Mouse (Mus musculus) gonadal fat pad, adult 2 months (tissue): Measurements from ENCODE around the gene Lsamp. TPM values are rescaled to one million over a fixed set of nuclear protein-coding genes. Genes with fewer than 3 reads are reported as not detected.

ENCODE experiments used
- DNase-seq: peaks from one replicate; pipeline ENCODE4 v3.0.0-alpha.2; 2012; ENCODE audit warnings: low read depth
- polyA plus RNA-seq: library from polyadenylated mRNA; depleted of rRNA; stranded (reverse); fragments of >200 nt; gene quantifications from 2 replicates; pipeline ENCODE4 v1.2.3, GENCODE M21; 2012

Gene Lsamp
- polyA plus RNA-seq, 1 experiment: 0.22 TPM

DNA sequence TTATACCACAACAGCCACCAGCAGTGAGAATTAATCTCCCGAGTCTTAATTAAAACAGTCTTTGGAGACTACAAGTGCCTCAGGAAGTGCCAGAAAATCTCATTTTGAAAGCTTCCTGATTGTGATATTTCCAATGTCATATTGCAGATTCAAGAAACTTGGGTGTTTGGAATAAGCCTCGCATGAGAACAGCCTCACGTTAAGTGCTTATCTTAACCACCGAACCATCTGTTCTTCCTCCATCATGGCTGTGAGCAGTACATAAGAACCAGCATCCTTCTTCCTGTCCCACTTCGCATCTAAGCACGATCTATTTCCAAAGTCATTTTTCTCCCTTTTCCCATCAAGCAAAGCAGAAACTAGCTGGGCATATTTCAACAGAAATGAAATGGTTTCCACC is 1780.1 kb downstream of the Lsamp start:
- no peak for DNase-seq

DNA sequence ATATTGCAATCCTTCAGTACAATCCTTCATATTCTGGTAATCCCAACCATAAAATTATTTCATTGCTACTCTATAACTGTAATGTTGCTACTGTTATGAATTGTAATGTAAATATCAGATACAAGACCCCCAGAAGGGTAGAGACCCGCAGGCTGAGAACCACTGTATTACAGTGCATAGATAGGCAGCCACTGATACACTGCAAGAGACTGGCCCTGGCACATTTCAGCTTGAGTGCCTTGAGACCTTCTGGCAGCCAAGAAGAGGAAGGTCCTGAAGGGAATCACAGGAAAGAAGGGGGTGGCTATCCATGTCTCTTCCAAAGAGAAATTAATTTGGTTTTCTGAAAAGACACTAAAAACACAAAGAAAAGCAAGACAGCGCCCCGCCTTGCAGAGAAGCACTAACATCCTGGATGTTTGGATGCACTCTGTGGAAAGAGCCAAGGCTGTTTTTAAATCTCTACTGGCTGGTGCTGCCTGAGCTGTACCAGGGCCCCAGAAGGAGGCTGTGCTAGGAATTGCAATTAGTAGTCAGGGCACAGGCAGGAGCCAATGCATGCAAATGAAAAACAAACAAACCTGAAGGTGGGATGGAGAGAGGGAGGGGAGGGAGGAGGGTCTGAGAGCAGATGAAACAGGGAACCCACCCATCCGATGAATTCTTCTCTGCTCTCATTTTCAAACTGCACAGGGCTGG is 1787.4 kb downstream of the Lsamp start:
- DNase-seq: no peak

DNA sequence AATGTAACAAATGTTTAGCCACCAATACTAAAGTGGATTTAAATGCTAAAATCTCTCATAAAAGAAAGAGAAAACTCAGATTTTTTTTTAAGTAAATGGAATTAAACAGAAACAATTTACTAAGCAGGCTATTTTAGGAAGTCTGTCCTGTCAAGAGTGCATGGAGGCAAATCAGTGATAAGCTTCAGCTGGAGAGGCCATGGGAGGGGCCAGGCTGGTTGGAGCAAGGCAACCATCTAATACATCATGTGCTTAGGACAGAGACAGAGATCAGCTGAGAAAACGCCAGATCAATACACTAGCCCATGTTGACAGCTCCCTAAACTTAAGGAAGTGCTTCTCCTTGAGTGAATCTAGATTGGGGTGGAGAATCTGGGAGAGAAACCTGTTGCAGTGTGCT is 1793.4 kb downstream of the Lsamp start:
- no peak for DNase-seq

DNA sequence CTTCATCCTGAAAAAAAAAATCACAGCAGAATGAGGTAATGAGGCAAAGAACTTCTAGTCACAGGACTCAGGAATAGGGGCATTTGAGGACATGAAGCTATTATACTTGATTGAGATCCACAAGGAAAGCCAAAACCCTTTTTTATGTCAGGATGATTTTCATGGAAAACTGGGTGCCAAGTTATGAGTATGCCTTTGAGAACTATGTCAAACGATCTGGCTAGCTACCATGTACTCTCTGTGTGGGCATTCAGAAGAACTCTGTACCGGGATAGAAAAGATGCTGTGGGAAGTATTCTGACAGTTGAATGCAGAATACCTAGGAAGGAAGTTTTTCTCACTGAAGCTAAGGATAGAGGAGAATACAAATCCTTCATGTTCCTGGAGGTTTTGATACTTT is 1801.4 kb downstream of the Lsamp start:
- DNase-seq: no peak

DNA sequence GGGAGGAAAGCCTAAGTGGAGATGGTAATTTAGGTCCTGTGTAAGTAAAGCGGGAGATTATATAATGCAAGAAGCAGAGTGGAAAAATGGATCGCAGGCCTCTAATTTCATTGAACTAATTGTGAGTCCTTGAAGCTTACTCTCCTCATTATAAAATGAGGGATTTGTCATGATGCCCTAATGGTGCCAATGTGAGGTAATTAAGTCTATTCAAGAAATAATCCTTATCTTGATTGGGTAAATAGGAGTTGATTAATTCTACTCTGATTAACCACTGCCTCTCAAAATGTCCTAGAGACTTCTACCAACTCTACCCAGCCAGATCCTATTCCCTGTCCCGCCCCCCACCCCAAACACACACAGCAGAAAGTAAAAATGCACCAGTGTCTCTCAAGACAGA is 1802.5 kb downstream of the Lsamp start:
- no peak for DNase-seq

DNA sequence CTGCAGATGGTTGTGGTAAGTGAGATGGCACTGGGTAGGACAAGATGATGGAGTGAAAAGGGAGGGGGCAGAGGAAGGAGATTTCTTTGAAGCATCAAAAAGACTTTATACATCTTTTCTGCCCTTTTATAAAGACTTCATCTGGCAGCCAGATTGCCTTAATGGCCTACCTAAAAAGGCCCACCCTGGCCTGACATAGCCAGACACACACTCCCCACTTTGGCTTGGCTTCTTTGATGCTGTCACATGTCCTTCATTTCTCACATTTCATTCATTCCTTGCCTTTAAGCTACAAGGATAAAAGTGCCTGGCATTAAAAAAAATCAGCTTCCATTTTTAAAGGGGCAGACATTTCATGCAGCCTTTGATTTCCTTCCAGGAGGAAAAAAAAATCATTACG is 1803.0 kb downstream of the Lsamp start:
- no peak for DNase-seq

DNA sequence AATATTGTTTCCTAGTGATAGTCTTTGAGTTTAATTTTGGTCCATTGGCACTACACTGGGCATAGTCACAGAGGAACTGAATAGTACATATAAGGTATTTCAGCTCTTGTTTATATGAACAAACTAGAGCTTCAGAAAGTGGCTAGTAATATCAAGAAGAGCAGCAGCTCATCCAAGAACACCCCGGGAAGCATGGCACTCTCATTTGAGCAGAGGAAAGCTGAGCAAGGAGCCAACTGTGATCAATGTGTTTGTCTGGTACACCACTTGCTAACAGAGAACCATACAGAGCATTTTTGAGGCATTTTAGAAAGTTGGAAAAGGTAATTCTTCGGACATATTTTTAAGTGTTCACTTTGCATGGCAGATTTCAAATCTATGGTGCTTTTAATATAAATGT is 1805.9 kb downstream of the Lsamp start:
- no peak for DNase-seq

DNA sequence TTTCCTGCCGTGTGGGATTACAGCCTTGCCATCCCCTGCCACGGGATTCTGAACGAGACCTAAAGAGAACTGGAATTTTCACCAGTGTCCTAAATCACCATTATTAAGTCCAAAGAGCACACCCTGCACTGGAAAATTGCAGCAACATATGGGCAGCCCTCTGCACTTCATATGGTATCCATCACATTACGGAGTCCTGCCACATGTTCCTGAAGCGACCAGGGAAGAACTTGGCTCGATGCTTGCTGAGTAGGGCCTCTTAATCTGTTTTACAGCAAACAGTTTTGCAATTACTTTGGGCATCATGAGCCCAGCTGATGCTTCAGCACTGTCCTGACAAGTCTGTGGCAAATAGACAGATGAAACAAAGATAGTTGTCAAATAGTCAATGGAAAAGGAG is 1836.2 kb downstream of the Lsamp start:
- no peak for DNase-seq

DNA sequence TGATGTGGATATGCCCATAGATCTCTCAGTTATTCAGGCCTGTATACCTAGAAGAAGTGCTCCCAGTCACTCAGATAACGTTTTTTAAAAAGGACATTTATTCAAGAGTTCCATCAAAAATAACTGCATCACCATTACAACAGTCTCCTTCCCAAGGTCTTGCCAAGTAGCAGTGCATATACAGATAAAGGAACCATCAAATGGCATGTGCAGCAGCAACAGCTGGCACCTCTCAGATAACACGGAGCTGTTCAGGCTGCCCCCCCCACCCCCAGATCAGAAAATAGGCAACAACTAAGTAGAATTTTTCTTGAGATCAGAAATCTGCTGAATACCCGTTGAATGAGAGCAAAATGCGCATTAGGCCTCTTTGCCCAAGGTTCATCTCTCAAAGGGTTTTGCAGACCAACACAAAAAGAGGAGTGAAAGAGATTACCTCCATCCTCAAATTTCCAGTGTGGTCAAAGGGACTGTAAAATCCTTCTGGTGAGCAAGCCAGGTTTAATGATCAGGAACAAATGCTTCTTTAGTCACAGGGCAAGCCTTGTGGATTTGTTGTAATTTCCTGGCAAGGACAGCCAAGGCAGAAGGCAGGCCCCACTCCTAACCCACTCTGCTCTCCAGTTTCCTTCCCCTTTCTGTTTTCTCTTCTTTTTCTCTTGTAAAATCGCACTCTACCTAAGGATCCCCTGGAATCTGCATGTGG is 1842.9 kb downstream of the Lsamp start:
- no peak for DNase-seq

DNA sequence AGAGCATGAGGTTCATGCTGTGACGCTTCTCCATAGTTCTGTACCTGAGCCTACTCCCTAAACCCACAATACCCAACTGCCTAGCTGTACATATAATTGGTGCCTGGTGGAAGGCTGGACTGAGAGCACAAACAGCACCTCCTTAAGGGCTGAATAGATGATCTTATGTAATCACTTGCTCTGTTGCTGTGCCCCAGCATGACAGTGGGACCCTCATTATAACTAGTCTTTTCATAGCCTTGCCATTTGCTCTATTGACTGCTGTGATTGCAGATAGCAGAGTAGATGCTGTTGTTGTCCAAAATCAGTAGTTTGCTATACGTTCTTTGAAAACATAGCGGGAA is 1843.4 kb downstream of the Lsamp start:
- DNase-seq: no peak

DNA sequence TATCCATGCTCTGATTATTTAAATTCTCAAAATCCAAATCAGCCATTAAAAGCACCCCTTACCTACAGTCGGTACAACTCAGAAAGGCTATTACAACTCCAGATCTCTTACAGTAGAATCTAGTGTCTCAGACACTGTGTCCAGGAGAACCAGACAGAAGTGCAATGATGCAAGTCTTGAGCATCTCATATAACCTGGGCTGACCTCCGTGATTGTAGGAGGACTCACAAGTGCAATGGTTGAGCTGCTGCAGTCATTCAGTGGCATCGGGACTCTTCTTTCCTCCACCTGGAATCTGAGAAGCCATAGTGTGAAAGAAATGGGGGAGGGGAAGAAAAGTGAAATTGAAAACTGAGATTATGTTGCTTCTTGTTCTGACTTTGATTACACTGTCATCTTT is 1850.5 kb downstream of the Lsamp start:
- no peak for DNase-seq

DNA sequence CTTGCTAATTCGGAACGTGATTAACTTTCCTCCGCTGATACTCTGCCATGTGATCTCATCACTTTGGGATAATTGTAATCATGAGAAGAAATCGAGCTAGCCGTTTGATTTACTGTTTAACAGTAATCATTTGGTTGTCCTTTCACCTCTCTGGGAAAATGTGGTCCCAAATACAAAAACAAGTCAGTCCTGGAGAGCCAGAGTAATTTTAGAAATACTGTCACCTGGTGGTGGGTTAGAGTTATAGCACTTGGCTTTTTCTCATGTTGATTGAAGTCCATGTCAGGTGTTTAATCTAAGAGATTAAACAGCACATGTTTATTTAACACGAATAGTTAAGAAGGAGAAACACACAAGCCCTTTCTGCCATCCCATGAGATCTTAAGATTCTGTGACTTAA is 1851.6 kb downstream of the Lsamp start:
- no peak for DNase-seq

DNA sequence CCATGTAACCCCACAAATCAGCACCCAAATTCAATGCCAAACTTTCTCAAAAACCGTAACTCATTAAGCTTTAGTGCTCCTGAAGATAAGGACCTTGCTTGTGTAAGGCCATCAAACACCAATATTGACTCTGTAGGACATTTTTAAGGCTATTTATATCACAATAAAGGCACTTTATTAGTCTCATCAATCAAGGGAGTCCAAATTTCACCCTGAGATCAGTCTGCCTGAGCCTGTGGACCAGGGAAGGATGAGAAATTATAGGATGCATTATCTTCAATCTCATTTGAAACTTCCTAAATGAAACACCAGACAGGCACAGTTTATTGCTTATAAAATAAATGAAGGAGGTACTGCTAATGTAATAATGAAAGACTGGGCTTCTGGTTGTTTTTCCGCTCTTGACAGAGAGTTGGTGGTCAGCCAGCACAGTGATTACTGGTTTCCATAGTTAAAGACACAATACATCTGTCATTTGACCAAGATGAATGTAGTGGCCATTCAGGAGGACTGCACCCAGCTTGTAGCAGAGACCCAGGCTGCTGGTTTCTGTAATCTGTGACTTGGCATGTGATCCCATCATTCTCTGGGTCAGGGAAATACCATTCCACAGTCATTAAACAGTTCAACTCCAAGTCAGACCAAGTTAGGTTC is 1855.7 kb downstream of the Lsamp start:
- no peak for DNase-seq

DNA sequence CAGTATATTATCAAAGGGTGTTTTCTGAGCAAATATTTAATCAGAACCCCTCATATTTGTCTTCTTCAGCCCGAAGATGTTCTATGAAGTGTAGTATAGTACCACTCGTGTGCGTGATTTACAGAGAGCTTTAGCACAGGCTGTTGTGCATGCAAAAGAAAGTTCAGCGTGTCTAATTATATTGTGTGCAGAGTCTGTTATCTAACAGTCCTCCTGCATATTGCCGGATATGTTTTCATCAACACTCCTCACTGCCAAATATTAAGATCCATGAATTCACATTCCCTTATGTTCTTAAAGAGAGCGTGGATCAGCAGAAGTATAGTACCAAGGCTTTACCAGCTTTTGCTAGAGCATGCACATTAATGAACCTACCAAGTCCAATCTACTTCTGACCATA is 1862.7 kb downstream of the Lsamp start:
- DNase-seq: no peak

DNA sequence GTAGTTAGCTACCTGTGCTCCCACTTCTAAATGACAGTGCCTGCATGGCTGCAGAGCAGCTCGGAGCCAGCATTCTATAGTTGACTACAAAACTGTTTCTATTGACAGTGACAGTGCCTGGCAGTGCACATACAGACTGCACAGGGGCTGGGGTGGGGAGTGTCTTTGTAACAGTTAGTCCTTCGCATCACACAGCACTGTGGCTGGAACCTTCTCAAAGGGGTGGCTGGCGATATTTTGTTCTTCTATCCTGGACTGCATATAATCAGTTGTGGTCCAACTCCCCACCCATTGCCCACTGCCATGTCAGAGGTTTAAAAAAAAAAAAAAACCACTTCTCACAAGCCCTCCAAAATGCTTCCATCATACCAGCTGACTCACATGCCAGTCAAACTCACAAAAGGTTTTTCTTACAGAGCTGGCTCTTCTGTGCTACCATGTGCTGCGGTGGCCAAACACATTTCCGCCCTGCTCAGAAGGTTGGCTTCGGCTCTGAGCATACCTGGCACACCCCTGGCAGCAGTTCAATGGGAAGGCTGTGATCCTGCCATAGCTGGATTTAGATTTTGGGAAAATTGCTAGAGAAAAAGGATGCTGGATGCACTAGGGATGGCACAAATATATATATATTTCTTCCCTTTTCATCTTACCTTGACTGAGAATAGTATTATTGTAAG is 1887.9 kb downstream of the Lsamp start:
- no peak for DNase-seq

DNA sequence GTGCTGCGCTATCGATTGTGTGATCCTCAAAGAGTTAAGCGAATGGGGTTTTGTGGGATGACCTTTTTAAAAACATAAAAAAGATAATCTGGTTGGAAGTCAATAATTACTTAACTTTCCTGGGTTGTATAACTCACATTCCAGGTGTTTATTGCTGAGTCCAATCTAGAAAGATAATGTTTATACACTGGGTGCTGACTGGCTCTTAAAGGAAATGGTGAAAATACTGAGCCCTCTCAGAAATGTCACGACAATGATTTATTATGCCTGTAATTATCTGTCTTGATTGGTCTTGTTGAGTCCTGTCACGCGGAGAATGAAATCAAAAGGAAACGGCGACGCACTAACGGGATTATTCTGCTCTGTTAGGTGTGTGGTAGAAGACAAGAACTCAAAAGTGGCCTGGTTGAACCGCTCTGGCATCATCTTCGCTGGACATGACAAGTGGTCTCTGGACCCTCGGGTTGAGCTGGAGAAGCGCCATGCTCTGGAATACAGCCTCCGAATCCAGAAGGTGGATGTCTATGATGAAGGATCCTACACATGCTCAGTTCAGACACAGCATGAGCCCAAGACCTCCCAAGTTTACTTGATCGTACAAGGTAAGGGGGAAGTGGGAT is 1904.5 kb downstream of the Lsamp start:
- no peak for DNase-seq

DNA sequence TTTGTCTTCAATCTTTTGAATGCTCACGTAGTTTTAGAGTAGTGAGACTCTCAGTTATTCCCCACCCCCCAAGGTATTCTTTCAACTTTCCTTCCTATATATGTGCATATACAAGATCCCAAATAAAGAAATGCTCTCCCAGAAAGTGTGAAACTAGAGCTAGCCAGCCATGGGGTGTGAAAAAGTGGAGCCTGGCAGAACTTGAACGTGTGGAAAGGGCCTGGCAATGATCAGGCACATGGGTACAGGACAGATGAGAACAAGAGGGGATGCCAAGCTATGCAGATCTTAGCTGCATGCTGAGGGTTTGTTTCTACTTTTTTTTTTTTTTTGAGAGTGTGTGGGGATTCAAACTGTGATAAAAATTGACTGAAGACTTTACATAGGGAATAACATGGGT is 1916.6 kb downstream of the Lsamp start:
- no peak for DNase-seq

DNA sequence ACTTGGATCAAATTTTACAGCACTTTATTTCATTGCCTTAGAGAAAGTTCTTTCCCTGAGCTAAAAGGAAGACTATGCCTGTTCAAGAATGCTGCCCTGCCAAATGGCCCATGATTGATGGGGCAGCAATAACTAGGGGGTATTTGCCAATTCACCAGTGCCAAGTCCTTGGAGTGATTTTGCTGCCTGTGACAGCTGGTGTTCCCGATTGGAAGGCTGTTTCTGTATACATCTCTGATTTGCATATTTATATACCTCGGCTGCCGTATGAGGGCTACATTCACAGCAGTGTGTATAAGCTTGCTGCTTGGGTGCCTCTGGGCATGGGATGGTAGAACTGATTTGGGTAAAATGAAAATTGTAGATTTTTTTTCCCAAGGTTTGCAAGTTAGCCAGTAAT is 1919.5 kb downstream of the Lsamp start:
- no peak for DNase-seq

DNA sequence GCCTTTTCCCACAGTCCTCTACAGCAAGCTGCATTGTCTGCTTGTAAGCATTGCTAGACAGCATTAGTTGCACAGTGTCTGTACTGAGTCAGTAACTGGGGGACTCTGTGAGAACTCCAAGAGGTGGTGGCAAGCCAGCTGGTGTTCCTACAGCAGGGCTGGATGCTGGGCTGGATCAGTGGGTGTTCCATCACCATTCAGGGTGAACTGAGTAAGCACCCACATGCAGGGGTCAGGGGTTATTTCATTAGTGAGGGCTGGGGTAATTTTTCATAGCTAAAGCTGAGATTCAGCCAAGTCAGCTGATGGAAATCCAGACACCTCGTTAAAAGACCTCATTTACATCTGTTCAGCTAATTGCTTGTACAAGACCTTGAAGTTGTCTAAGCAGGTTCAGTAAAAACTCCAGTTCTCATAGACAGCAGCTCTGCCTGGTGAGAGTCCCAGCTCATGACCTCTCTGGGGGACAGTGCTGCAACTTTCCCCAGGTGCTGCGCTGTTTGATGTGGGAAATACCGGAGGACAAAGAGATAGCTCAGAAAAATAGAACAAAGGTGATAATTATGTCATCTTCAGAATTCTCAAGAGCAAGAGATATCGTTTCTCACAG is 1928.5 kb downstream of the Lsamp start:
- no peak for DNase-seq

DNA sequence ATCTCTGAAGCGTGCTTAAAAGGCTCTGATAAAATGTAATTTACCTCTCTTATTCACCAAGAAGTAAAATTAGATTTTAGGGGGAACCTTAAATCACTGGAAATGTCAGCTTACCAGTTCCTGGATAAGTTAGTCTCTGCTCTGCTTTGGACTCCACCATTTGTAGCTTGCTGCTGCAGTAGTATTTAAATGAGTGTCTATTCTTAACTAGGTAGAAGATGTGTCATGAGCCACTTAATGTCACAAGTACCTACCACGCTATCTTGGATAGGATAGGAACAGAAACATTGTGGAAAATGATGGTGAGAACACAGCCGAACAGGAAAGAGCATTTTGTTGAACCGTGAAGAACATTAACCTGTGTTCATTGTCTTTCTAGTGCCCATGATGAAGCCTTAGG is 1929.2 kb downstream of the Lsamp start:
- no peak for DNase-seq

DNA sequence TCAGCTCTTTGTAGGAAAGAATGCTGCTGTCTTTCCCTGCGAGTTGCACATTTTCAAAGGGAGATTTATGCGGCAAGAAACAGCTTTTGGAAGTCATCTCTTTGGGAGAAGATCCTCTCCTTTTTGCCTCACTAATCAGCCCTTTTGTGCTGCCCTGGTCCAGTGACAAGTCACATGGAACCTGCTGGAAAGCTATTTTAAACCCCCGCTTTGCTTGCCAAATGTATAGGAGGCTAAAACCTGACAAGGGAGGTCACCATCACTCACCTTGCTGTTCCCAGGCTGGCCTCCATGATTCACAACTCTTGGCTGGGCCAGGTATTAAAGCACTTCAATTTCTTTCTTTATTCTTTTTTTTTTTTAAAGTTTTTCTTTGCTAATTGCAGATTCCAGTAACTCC is 1932.2 kb downstream of the Lsamp start:
- DNase-seq: no peak
